Mouse (Mus musculus) forebrain, embryonic 12.5 days (tissue): ENCODE data around the gene Gm21891. TPM values are rescaled to one million over a fixed set of nuclear protein-coding genes. Genes with fewer than 3 reads are reported as not detected.
"Not testable (repeated sequence)": the region's sequence is repeated elsewhere in the genome, so short reads cannot be mapped to it uniquely, and the experiment has no call there.

Source experiments
- ATAC-seq: fragments of 200-750 bp; cut with Nextera tagmentation; 2 replicates; pipeline ENCODE4 v1.8.0; 2017; ENCODE audit warnings: moderate TSS enrichment; ENCODE audit not compliant: low FRiP score
- H3K27ac ChIP-seq: fragments of 300-500 bp; sonication (generic); 2 replicates; pipeline ENCODE4 v1.5.1; 2016; ENCODE audit warnings: mild to moderate bottlenecking
- H3K27me3 ChIP-seq: fragments of 300-500 bp; sonication (generic); 2 replicates; pipeline ENCODE4 v1.6.1; 2016; ENCODE audit warnings: mild to moderate bottlenecking
- H3K36me3 ChIP-seq: fragments of 300-500 bp; sonication (generic); replicated peaks from 2 replicates; pipeline ENCODE4 v1.6.1; 2016; ENCODE audit warnings: mild to moderate bottlenecking
- H3K4me1 ChIP-seq: fragments of 300-500 bp; sonication (generic); 2 replicates; pipeline ENCODE4 v1.6.1; 2016
- H3K4me2 ChIP-seq: fragments of 300-500 bp; sonication (generic); 2 replicates; pipeline ENCODE4 v1.6.1; 2016; ENCODE audit warnings: mild to moderate bottlenecking, moderate library complexity
- H3K4me3 ChIP-seq: fragments of 300-500 bp; sonication (generic); replicated peaks from 2 replicates; pipeline ENCODE4 v1.5.1; 2016; ENCODE audit warnings: mild to moderate bottlenecking
- H3K9ac ChIP-seq: fragments of 300-500 bp; sonication (generic); 2 replicates; pipeline ENCODE4 v1.6.1; 2016; ENCODE audit warnings: mild to moderate bottlenecking
- H3K9me3 ChIP-seq: fragments of 300-500 bp; sonication (generic); 2 replicates; pipeline ENCODE4 v1.6.1; 2016
- WGBS: fragments of 180-500 bp; shearing (Covaris S2); methylation state at CpG from one replicate; pipeline ENCODE4 v1.1.7; 2016; 5-methylcytosine and 5-hydroxymethylcytosine counted together
- polyA plus RNA-seq: library from polyadenylated mRNA; unstranded; fragments of >200 nt; fragmentation: Nextera tagmentation; extraction: Ambion mirVana; gene quantifications from 2 replicates; pipeline ENCODE4 v1.2.1, GENCODE M21; 2016

The Gm21891 gene
- polyA plus RNA-seq: not detected in 2 replicates

- H3K4me3 ChIP-seq, H3K27ac ChIP-seq, H3K4me1 ChIP-seq, H3K9ac ChIP-seq, H3K36me3 ChIP-seq, ATAC-seq, H3K9me3 ChIP-seq, H3K4me2 ChIP-seq, H3K27me3 ChIP-seq: not testable (repeated sequence)
- no CpG with 5 or more reads among the region's 3 CpGs for WGBS
Measured at GRCm38 (mm10) chrY:13133392-13133791, at the start of gene Gm21891. Gene Gm21891, minus strand, starts transcription at chrY:13133492.

DNA sequence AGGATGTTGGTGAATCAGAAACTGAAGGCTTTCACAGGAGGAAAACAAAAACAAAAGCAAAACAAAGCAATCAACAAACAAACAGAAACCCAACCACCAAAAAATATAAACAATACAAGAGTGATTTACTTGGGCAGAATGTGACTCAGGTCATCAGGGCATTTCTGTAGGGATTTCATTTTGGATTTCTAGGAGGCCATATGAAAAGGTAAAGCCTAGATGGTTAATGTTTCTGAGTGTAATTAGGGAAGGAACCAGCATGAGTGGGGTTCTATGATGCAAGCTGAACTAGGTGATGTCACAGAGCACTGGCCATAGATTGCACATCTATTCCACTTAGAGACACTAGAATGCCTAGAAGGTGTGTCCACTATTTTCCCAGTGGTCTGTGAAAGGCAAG, 28.4 kb upstream of the Gm21891 start, which contains the start of gene Gm21425:
Gm21425 (plus strand) TSS at position 301 of the 400 bp plus-strand sequence.
- H3K4me2 ChIP-seq, H3K27me3 ChIP-seq, H3K27ac ChIP-seq, H3K36me3 ChIP-seq, H3K4me3 ChIP-seq, H3K9me3 ChIP-seq, H3K4me1 ChIP-seq, ATAC-seq, H3K9ac ChIP-seq: not testable (repeated sequence)

Other genes with a start within 250 kb of the Gm21891 start
- not detected in 2 replicates for gene Gm20807, start 90.6 kb downstream of the Gm21891 start, polyA plus RNA-seq
- gene Gm21425, start 28.5 kb upstream of the Gm21891 start, polyA plus RNA-seq: not detected in 2 replicates
- not detected in 2 replicates for gene Gm21828, start 90.4 kb upstream of the Gm21891 start, polyA plus RNA-seq
- gene Gm21440, start 118.9 kb upstream of the Gm21891 start, polyA plus RNA-seq: not detected in 2 replicates
- not detected in 2 replicates for gene Gm21454, start 119.0 kb upstream of the Gm21891 start, polyA plus RNA-seq
- not detected in 2 replicates for gene Gm21725, start 215.6 kb upstream of the Gm21891 start, polyA plus RNA-seq